Mouse (Mus musculus) hindbrain, embryonic 10.5 days (tissue): ENCODE results near the gene Vmn2r91. TPM values are rescaled to one million over a fixed set of nuclear protein-coding genes. Genes with fewer than 3 reads are reported as not detected.
"Not testable (repeated sequence)": the region's sequence is repeated elsewhere in the genome, so short reads cannot be mapped to it uniquely, and the experiment has no call there.

Experiments used
- DNase-seq: peaks from one replicate; pipeline ENCODE4 v3.0.0-alpha.2; 2017; ENCODE audit warnings: low spot score
- H3K27ac ChIP-seq: fragments of 300-500 bp; sonication (generic); 2 replicates; pipeline ENCODE4 v1.5.1; 2016; ENCODE audit warnings: mild to moderate bottlenecking, moderate library complexity
- H3K27me3 ChIP-seq: fragments of 300-500 bp; sonication (generic); 2 replicates; pipeline ENCODE4 v1.6.1; 2016; ENCODE audit warnings: mild to moderate bottlenecking; ENCODE audit not compliant: poor library complexity, insufficient read depth, severe bottlenecking
- H3K36me3 ChIP-seq: fragments of 300-500 bp; sonication (generic); 2 replicates; pipeline ENCODE4 v1.6.1; 2016; ENCODE audit warnings: mild to moderate bottlenecking, moderate library complexity
- H3K4me1 ChIP-seq: fragments of 300-500 bp; sonication (generic); replicated peaks from 2 replicates; pipeline ENCODE4 v1.6.1; 2016; ENCODE audit warnings: mild to moderate bottlenecking
- H3K4me3 ChIP-seq: fragments of 300-500 bp; sonication (generic); 2 replicates; pipeline ENCODE4 v1.5.1; 2016; ENCODE audit warnings: mild to moderate bottlenecking, moderate library complexity
- H3K9me3 ChIP-seq: fragments of 300-500 bp; sonication (generic); 2 replicates; pipeline ENCODE4 v1.6.1; 2016; ENCODE audit warnings: mild to moderate bottlenecking, moderate library complexity
- WGBS: fragments of 180-500 bp; shearing (Covaris S2); methylation state at CpG from one replicate; pipeline ENCODE4 v1.1.7; 2016; 5-methylcytosine and 5-hydroxymethylcytosine counted together
- polyA plus RNA-seq: library from polyadenylated mRNA; unstranded; fragments of >200 nt; fragmentation: Nextera tagmentation; extraction: Ambion mirVana; gene quantifications from 2 replicates; pipeline ENCODE4 v1.2.1, GENCODE M21; 2016

The Vmn2r91 gene
- not detected in 2 replicates for polyA plus RNA-seq

DNA sequence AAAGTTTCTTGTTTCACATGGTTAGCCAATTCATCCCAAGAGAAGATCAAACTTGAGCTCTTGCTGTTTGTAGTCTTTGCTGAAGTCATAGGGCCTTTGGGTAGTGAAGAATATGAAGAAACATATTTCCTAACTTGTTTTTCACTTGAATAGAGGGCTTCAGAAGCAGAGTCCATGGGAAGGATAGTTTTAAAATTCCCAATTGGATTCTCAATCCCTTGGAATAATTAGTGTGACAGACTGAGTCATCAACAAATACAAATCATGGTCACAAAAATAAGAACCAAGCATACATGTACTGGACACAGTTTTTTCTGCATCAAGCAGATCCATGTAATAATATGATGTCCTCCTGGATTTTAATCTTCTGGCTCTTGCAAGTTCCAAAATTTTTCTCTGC lies at the start of gene Vmn2r91:
Vmn2r91 (plus strand) TSS at position 301 of the 400 bp plus-strand sequence.
- not testable (repeated sequence) for H3K27me3 ChIP-seq, H3K4me3 ChIP-seq, H3K27ac ChIP-seq, H3K9me3 ChIP-seq, H3K4me1 ChIP-seq, DNase-seq, H3K36me3 ChIP-seq

DNA sequence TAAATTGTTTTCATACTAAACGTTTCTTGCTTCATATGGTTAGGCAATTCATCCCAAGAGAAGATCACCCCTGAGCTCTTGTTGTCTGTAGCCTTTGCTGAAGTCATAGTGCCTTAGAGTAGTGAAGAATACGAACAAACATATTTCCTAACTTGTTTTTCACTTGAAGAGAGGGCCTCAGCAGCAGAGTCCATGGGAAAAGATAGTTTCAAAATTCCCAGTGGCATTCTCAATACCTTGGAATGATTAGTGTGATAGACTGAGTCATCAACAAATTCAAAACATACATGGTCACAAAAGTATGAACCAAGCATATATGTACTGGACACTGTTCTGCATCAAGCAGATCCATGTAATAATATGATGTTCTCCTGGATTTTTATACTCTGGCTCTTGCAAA lies 35.7 kb upstream of the Vmn2r91 start, which contains the start of gene Vmn2r124:
Vmn2r124 (plus strand) TSS at position 301 of the 400 bp plus-strand sequence.
- DNase-seq, result no peak
- Histone ChIP-seq H3K27me3 (no peaks in the 10 kb centered on the region), H3K9me3 (no peaks in the 10 kb centered on the region), H3K36me3 (no peaks in the 10 kb centered on the region), H3K4me3 (no peak within 1 kb of the TSS), H3K4me1 (no peaks in the 10 kb centered on the region), H3K27ac (no peak within 1 kb of the TSS)
- WGBS, result 60% methylated on average over 2 of the region's 2 CpGs

DNA sequence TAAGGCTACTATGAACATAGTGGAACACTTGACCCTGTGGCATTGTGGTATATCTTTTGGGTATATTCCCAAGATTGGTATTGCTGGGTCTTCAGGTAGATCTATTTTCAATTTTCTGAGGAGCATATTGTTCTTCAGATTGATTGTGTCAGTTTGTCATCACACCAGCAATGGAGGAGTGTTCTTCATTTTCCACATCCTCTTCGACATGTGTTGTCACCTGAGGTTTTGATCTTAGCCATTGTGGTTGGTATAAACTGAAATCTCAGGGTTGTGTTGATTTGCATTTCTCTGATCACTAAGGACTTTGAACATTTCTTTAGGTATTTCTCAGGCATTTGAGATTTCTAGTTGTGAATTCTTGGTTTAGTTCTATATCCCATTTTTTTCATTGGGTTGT lies 10.8 kb downstream of the Vmn2r91 start:
- H3K27me3 ChIP-seq, H3K4me3 ChIP-seq, H3K36me3 ChIP-seq, H3K4me1 ChIP-seq, DNase-seq, H3K27ac ChIP-seq, H3K9me3 ChIP-seq: not testable (repeated sequence)
- 68% methylated on average over 1 of the region's 1 CpGs for WGBS

DNA sequence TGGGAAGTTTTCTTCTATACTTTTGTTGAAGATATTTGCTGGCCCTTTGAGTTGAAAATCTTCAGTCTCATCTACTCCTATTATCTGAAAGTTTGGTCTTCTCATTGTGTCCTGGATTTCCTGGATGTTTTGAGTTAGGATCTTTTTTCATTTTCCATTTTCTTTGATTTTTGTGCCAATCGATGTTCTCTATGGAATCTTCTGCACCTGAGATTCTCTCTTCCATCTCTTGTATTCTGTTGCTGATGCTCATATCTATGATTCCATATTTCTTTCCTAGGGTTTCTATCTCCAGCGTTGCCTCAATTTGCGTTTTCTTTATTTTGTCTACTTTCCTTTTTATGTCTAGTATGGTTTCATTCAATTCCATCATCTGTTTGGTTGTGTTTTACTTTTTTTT lies 17.4 kb downstream of the Vmn2r91 start:
- not testable (repeated sequence) for H3K36me3 ChIP-seq, H3K27ac ChIP-seq, H3K4me1 ChIP-seq, H3K27me3 ChIP-seq, DNase-seq, H3K4me3 ChIP-seq
- WGBS, result 81% methylated on average over 3 of the region's 3 CpGs
- H3K9me3 ChIP-seq, result peaks cover 14% of the 10 kb centered on the region; the same call in 1 of the 2 replicates

DNA sequence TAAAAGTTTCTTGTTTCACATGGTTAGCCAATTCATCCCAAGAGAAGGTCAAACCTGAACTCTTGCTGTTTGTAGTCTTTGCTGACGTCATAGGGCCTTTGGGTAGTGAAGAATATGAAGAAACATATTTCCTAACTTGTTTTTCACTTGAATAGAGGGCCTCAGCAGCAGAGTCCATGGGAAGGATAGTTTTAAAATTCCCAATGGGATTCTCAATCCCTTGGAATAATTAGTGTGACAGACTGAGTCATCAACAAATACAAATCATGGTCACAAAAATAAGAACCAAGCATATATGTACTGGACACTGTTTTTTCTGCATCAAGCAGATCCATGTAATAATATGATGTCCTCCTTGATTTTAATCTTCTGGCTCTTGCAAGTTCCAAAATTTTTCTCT lies 66.8 kb downstream of the Vmn2r91 start, which contains the start of gene Vmn2r92:
Vmn2r92 (plus strand) TSS at position 301 of the 400 bp plus-strand sequence.
- H3K9me3 ChIP-seq, H3K4me1 ChIP-seq, H3K27me3 ChIP-seq, H3K4me3 ChIP-seq, H3K36me3 ChIP-seq, H3K27ac ChIP-seq, DNase-seq: not testable (repeated sequence)
- 66% methylated on average over 1 of the region's 1 CpGs for WGBS

DNA sequence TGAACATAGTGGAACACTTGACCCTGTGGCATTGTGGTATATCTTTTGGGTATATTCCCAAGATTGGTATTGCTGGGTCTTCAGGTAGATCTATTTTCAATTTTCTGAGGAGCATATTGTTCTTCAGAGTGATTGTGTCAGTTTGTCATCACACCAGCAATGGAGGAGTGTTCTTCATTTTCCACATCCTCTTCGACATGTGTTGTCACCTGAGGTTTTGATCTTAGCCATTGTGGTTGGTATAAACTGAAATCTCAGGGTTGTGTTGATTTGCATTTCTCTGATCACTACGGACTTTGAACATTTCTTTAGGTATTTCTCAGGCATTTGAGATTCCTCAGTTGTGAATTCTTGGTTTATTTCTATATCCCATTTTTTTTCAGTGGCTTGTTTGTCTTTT lies 76.4 kb downstream of the Vmn2r91 start:
- not testable (repeated sequence) for H3K27me3 ChIP-seq, H3K4me1 ChIP-seq, H3K9me3 ChIP-seq, H3K4me3 ChIP-seq, H3K27ac ChIP-seq, H3K36me3 ChIP-seq, DNase-seq
- WGBS, result 71% methylated on average over 2 of the region's 2 CpGs

Other genes starting within 250 kb of the Vmn2r91 start
- 0.63 and 1.2 TPM in 2 replicates for gene Has1, start 229.8 kb upstream of the Vmn2r91 start, polyA plus RNA-seq
- not detected in 2 replicates for gene Fpr1, start 201.1 kb upstream of the Vmn2r91 start, polyA plus RNA-seq
- not detected in 2 replicates for gene Fpr2, start 197.2 kb upstream of the Vmn2r91 start, polyA plus RNA-seq
- gene Fpr3, start 197.2 kb upstream of the Vmn2r91 start, polyA plus RNA-seq, result not detected in 2 replicates
- not detected in 2 replicates for gene Fpr-rs4, start 63.3 kb upstream of the Vmn2r91 start, polyA plus RNA-seq
- 0.01 TPM in 1 of 2 replicates, not detected in the other for gene Vmn2r124, start 35.6 kb upstream of the Vmn2r91 start, polyA plus RNA-seq
- not detected in 2 replicates for gene Vmn2r92, start 66.9 kb downstream of the Vmn2r91 start, polyA plus RNA-seq
- gene Vmn2r94, start 192.7 kb downstream of the Vmn2r91 start, polyA plus RNA-seq, result not detected in 2 replicates
- not detected in 2 replicates for gene Vmn2r93, start 213.1 kb downstream of the Vmn2r91 start, polyA plus RNA-seq